Mouse (Mus musculus) embryonic fibroblast, embryonic 13.5 days (primary cell): ENCODE results near the gene Fbxo31. TPM values are rescaled to one million over a fixed set of nuclear protein-coding genes. Genes with fewer than 3 reads are reported as not detected.

Experiments used
- H3K27ac ChIP-seq: 2 replicates; pipeline ENCODE4 v1.5.1; 2012; ENCODE audit warnings: low read length, control low read depth, inconsistent platforms; ENCODE audit not compliant: insufficient read depth
- H3K4me1 ChIP-seq: 2 replicates; pipeline ENCODE4 v1.6.1; 2011; ENCODE audit warnings: low read length; ENCODE audit not compliant: control insufficient read depth, insufficient read depth
- H3K4me3 ChIP-seq: 2 replicates; pipeline ENCODE4 v1.5.1; 2011; ENCODE audit warnings: mild to moderate bottlenecking, control low read depth, low read length; ENCODE audit not compliant: insufficient read depth
- CTCF ChIP-seq: IDR thresholded peaks from 2 replicates; pipeline ENCODE4 v1.5.1; 2011; ENCODE audit warnings: mild to moderate bottlenecking, control low read depth, low read length, moderate library complexity, borderline replicate concordance; ENCODE audit not compliant: insufficient read depth
- POLR2A ChIP-seq: IDR thresholded peaks from 2 replicates; pipeline ENCODE4 v1.6.1; 2011; ENCODE audit warnings: low read depth, mild to moderate bottlenecking, control low read depth, low read length, moderate library complexity
- polyA plus RNA-seq: library from polyadenylated mRNA; stranded (reverse); fragments of >200 nt; gene quantifications from 2 replicates; pipeline ENCODE4 v1.2.4, GENCODE M21; 2011; ENCODE audit warnings: low read depth; ENCODE audit not compliant: missing spikeins, insufficient read length

Fbxo31 gene
- polyA plus RNA-seq, 1 experiment = 10.9 TPM

DNA sequence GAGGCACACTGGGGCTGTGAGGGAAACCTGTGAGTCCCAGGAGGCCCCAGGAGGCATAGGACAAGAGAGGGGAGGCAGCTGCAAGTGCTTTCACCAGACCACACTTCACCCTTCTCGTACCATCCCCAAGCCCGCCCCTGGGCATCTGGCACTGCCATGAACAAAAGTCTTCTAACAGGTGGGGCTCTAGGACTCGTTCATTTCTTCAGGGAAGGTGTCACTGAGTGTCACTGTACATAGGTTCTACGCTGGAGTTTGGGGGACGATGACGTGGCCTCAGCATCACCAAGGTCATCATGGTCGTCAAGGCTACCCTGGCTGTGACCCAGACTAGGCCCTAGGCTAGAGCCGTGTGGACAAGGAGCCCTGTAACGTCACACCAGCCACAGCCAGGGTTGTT, 50.9 kb downstream of the Fbxo31 start:
- TF ChIP-seq POLR2A (no peak), CTCF (no peak)
- Histone ChIP-seq H3K4me3 (no peak overlapping the region), H3K27ac (no peak overlapping the region), H3K4me1 (no peaks in the 10 kb centered on the region)

DNA sequence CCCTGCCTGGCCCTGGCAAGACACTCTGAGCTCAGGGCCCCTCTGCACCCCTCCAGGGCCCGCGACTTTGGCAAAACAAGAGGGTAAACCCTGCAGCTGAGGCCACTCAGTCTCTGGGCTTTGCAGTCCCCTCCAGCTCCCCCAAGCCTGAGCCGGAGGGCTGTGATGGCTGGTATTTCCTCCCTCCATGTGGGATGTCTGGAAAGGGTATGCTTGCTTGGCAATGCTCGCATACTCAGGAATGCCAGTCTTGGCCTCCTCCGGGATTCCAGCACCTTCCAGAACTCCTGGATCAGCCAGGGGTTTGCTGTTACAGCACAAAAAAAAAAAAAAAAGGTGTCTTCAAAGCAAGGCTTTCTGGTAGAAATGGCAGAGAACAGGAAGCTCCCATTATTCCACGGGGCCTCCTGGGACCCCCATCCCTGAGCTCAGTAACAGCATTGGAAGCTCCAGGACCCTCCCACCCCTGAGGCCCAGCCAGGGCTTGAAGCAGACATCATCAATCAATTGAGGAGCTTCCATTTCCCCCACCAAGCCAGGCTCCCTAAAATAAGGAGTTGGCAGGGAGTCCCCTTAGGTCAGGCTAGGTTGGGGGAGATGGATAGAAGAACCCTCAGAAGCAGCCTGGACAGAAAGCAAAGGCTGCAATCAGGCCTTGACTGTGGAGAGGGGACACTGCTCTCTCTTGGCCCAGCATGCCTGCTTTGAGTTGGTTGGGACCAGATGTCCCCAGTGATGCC, 51.6 kb downstream of the Fbxo31 start:
- no peak for TF ChIP-seq CTCF
- no peak for TF ChIP-seq POLR2A
- no peaks in the 10 kb centered on the region for H3K4me1 ChIP-seq
- no peak overlapping the region for H3K4me3 ChIP-seq
- no peak overlapping the region for H3K27ac ChIP-seq

DNA sequence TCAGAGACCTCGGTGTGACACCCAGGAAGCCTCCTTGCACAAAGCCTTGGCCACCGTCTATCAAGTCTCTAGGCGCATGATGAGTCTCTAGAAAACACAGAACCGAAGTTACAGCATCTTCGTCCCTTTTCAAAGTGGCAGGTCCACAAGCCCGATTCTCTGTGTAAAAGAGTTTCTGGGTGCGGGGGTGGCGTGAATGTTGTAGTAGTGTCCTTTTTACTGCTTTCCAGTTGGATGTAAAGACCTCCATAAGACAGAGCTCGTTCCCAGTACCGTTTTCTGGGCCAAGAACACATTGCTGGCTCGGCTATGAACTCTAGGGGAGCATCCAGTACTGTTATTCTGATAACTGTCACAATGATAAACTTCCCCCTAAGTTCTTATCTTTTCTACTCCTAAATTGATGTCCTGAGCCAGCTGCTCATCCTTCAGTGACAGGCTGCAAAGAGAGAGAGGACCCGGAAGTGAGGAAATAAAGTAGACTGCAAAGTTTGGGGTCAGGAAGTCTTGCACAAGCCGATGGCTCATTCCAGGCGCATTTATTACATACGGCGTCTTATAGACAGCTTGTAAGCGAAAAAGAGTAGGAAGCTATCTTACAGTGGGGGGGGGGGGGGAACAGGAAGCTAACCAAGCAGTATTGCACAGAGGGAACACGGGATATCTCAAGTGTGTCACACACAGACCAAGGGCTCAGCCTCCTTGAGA, 53.3 kb downstream of the Fbxo31 start:
- Histone ChIP-seq H3K4me1 (no peaks in the 10 kb centered on the region), H3K4me3 (no peak overlapping the region), H3K27ac (no peak overlapping the region)
- no peak for TF ChIP-seq POLR2A
- TF ChIP-seq CTCF = no peak

DNA sequence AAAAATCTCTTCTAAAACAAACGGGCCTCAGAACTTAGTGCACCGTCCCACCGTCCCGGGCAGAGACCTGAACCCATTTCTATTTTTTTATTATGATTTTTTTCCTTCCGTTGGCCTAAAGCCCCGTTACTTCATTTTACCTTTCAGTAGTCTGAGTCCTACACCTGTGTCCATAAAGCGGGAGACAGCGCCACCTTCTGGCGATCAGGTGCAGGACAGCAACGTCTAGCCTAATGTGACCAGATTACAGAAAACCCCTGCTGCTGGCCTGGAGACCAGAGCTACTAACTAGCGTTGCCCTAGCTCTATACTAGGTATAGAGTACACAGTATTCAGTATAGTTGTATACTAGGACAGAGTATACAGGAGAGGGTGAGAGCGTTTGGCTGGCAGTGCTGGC, 65.2 kb downstream of the Fbxo31 start:
- TF ChIP-seq CTCF = peak; percentile 97
- no peak for TF ChIP-seq POLR2A
- H3K4me3 ChIP-seq = no peak overlapping the region
- no peak overlapping the region for H3K27ac ChIP-seq
- H3K4me1 ChIP-seq = no peaks in the 10 kb centered on the region

GRCm38 (mm10) chr8:121511751-121512150, 66.9 kb downstream of the Fbxo31 start:
- Histone ChIP-seq H3K4me3 (no peak overlapping the region), H3K4me1 (no peaks in the 10 kb centered on the region), H3K27ac (no peak overlapping the region)
- TF ChIP-seq CTCF (no peak), POLR2A (no peak)

Other genes with a start within 250 kb of the Fbxo31 start
- gene 1700018B08Rik, start 34.5 kb downstream of the Fbxo31 start, polyA plus RNA-seq = not detected in 2 replicates
- gene Map1lc3b, start 11.6 kb upstream of the Fbxo31 start, polyA plus RNA-seq = 141 and 152 TPM in 2 replicates
- 55.5 and 64.8 TPM in 2 replicates for gene Zcchc14, start 74.1 kb upstream of the Fbxo31 start, polyA plus RNA-seq
- not detected in 2 replicates for gene Jph3, start 150.8 kb upstream of the Fbxo31 start, polyA plus RNA-seq